Mouse (Mus musculus): ENCODE data around the gene Olfr1303. TPM values are rescaled to one million over a fixed set of nuclear protein-coding genes. Genes with fewer than 3 reads are reported as not detected.

The Olfr1303 gene
- not detected in 2 replicates for polyA plus RNA-seq (2012; rRNA removed)

DNA sequence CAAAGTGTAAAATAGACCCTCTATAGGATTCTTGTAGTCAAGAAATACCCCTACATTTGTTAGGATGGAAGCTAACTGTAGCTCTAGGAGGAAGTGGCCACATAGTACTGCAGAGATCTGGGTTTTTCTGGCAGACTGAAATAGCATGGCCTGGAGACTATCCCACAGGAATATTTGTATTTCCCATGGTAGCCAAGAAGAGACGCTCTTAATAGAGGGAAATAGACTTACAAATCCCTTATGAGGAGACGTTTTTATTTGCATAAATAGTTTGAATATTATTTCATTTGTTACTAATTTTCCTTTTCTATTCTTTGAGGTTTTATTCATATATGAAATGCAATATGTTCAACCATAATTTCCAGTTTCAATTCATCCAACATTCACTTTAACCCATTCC, at the start of gene Olfr1303:
Gene Olfr1303 (minus strand): TSS at position 101 of the 400 bp plus-strand sequence.
- Histone ChIP-seq H3K4me1 (ENCODE audit: control insufficient read depth, insufficient read depth, insufficient read length, low read length) (no peaks in the 10 kb centered on the region), H3K27me3 (ENCODE audit: control insufficient read depth, insufficient read depth, low read length) (no peaks in the 10 kb centered on the region), H3K36me3 (ENCODE audit: control insufficient read depth, insufficient read depth, low read length) (no peaks in the 10 kb centered on the region), H3K27ac (ENCODE audit: insufficient read depth, low read depth, low read length) (no peak within 1 kb of the TSS), H3K4me3 (ENCODE audit: low read depth, low read length) (no peak within 1 kb of the TSS)
- WGBS: 82% methylated on average over 2 of the region's 2 CpGs
- TF ChIP-seq POLR2A (IDR thresholded peaks at IDR 0.05; ENCODE audit: low read depth, low read length) (no peak), CTCF (IDR thresholded peaks at IDR 0.05; ENCODE audit: extremely low read depth, insufficient read length, insufficient replicate concordance, low read depth, low read length) (no peak)

- Histone ChIP-seq H3K4me1 (ENCODE audit: control insufficient read depth, insufficient read depth, insufficient read length, low read length) (no peaks in the 10 kb centered on the region), H3K27ac (ENCODE audit: insufficient read depth, low read depth, low read length) (no peak overlapping the region), H3K27me3 (ENCODE audit: control insufficient read depth, insufficient read depth, low read length) (no peaks in the 10 kb centered on the region), H3K4me3 (ENCODE audit: low read depth, low read length) (no peak overlapping the region), H3K36me3 (ENCODE audit: control insufficient read depth, insufficient read depth, low read length) (no peaks in the 10 kb centered on the region)
- TF ChIP-seq CTCF (IDR thresholded peaks at IDR 0.05; ENCODE audit: extremely low read depth, insufficient read length, insufficient replicate concordance, low read depth, low read length) (no peak), POLR2A (IDR thresholded peaks at IDR 0.05; ENCODE audit: low read depth, low read length) (no peak)
Observed at GRCm38 (mm10) chr2:111812936-111813335, 7.2 kb downstream of the Olfr1303 start.

DNA sequence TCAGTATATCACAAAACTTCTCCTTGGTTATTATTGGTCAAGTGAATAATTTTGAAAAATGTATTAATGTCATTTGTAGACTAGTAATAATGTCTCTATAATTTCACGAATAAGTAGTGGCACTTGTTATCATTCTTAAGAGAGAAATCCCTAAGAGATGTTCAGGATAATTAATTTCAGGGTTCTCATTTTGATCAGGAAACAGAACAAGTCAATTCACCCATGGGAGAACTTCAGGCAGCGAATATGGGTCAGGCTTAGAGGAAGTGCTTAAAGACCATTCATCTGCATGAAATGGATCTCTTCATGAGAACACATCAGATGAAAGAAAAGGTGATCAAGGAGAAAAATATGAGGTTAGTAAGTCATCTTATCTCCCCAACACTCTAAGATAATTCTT, 43.0 kb downstream of the Olfr1303 start, which contains the start of gene Olfr1302:
Gene Olfr1302 (plus strand): TSS at position 301 of the 400 bp plus-strand sequence.
- Histone ChIP-seq H3K4me3 (ENCODE audit: low read depth, low read length) (no peak within 1 kb of the TSS), H3K27me3 (ENCODE audit: control insufficient read depth, insufficient read depth, low read length) (no peaks in the 10 kb centered on the region), H3K27ac (ENCODE audit: insufficient read depth, low read depth, low read length) (no peak within 1 kb of the TSS), H3K36me3 (ENCODE audit: control insufficient read depth, insufficient read depth, low read length) (no peaks in the 10 kb centered on the region), H3K4me1 (ENCODE audit: control insufficient read depth, insufficient read depth, insufficient read length, low read length) (no peaks in the 10 kb centered on the region)
- TF ChIP-seq POLR2A (IDR thresholded peaks at IDR 0.05; ENCODE audit: low read depth, low read length) (no peak), CTCF (IDR thresholded peaks at IDR 0.05; ENCODE audit: extremely low read depth, insufficient read length, insufficient replicate concordance, low read depth, low read length) (no peak)
- 69% methylated on average over 2 of the region's 2 CpGs for WGBS

Other genes starting within 250 kb of the Olfr1303 start
- not detected in 2 replicates for gene Olfr1297, start 193.8 kb downstream of the Olfr1303 start, polyA plus RNA-seq (2012; rRNA removed)
- not detected in 2 replicates for gene Olfr1298, start 171.1 kb downstream of the Olfr1303 start, polyA plus RNA-seq (2012; rRNA removed)
- not detected in 2 replicates for gene Olfr1299, start 158.9 kb downstream of the Olfr1303 start, polyA plus RNA-seq (2012; rRNA removed)
- not detected in 2 replicates for gene Olfr1301, start 69.3 kb downstream of the Olfr1303 start, polyA plus RNA-seq (2012; rRNA removed)
- gene Olfr1302, start 42.9 kb downstream of the Olfr1303 start, polyA plus RNA-seq (2012; rRNA removed): not detected in 2 replicates
- gene Olfr1305, start 56.8 kb upstream of the Olfr1303 start, polyA plus RNA-seq (2012; rRNA removed): not detected in 2 replicates
- gene Olfr1306, start 95.9 kb upstream of the Olfr1303 start, polyA plus RNA-seq (2012; rRNA removed): not detected in 2 replicates
- gene Olfr1307, start 129.1 kb upstream of the Olfr1303 start, polyA plus RNA-seq (2012; rRNA removed): not detected in 2 replicates
- gene Olfr1308, start 144.6 kb upstream of the Olfr1303 start, polyA plus RNA-seq (2012; rRNA removed): not detected in 2 replicates
- not detected in 2 replicates for gene Olfr1309, start 169.9 kb upstream of the Olfr1303 start, polyA plus RNA-seq (2012; rRNA removed)
- not detected in 2 replicates for gene Olfr1310, start 192.4 kb upstream of the Olfr1303 start, polyA plus RNA-seq (2012; rRNA removed)
- gene Olfr1311, start 204.1 kb upstream of the Olfr1303 start, polyA plus RNA-seq (2012; rRNA removed): not detected in 2 replicates
- not detected in 2 replicates for gene Olfr1312, start 229.9 kb upstream of the Olfr1303 start, polyA plus RNA-seq (2012; rRNA removed)

Data from small intestine, adult 2 months (tissue).